Mouse (Mus musculus) lung, postnatal 14 days (tissue): ENCODE results near the gene Duoxa1.

Experiments
- DNase-seq: peaks from one replicate; pipeline ENCODE4 v3.0.0; 2021

Duoxa1 gene

DNA sequence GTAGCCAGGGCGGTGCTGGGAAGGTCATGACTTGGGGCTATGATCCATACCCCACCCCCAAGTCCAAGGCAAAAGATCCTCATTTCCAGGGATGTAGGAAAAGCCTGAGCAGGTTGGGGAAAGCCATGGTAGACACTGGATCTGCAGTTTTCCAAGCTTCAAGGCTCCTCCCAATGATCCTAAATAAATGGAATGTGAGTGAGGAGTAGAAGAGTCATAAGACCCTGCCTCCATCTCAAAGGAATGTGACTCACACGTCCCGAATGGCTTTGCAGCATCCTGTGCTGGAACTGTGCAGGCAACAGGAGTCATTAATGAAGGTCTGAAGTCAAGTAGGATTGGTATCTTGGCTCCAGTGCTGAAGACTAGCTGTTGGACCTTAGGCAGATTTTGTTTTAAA lies 14.5 kb upstream of the Duoxa1 start:
- DNase-seq = no peak

DNA sequence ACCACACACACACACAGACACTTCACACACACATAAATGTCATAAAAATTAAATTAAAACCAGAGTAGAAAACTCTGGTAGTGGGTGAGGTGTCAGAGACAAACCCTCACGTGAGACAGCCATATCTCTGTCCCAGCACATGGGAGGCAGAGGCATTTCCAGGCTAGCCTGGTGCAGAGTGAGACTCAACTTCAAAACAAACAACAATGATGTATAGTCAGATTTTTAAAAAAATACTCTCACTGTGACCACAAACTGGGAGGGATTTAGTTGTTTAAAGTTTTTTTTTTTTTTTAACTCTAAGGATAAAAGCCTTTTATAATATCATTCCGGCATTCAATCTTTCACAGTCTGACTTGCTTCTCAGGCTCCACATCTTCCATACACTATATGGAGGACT lies 11.8 kb upstream of the Duoxa1 start:
- no peak for DNase-seq

DNA sequence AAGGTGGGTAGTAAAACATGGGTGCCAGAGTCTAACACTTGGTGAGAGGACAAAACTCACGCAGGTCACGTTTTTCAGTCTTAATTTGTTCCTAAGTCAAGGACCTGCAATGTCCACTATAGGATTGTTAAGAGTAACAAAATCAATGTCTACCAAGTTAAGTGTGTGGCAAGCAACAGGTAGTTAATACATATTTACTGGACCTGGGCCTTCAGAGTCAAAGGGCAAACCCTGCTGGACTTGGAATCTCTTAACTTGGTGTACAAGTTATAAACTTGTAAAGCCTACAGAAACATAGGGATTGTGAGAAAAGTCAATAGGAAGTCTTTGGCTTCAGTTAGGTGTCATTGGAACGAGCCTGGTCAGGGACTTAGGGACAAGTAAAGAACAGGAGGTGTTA lies 11.1 kb upstream of the Duoxa1 start:
- DNase-seq = no peak

DNA sequence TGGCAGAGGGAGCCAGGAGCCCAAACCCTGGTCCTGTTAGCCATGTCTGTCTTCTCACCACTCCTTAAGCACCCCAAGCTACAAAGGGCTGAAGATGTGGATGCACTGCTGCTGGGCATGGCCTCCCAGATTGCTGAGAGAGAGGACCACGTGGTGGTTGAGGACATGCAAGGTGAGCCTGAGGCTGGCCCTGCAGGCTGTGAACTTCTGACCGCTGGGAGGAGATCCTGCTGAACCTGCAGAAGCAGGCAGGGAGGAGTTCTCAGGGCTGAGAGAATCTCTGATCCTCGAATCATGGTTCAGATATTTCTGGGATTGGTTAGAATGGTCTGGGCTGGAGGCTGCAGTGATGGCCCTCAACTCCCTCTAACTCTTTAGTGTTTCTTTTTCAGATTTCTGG lies 10.4 kb upstream of the Duoxa1 start:
- no peak for DNase-seq

- DNase-seq = no peak
Observed at GRCm38 (mm10) chr2:122317384-122317783, 3.9 kb upstream of the Duoxa1 start.

- no peak for DNase-seq
Observed at GRCm38 (mm10) chr2:122315372-122315771, 1.8 kb upstream of the Duoxa1 start, which contains the start of gene Duox1. Duox1 (plus strand) TSS chr2:122315672.

- peak; percentile 74 for DNase-seq
Observed at GRCm38 (mm10) chr2:122312722-122313417, 660 bp downstream of the Duoxa1 start.

GRCm38 (mm10) chr2:122311561-122311960 lies 2.0 kb downstream of the Duoxa1 start:
- DNase-seq = no peak

DNA sequence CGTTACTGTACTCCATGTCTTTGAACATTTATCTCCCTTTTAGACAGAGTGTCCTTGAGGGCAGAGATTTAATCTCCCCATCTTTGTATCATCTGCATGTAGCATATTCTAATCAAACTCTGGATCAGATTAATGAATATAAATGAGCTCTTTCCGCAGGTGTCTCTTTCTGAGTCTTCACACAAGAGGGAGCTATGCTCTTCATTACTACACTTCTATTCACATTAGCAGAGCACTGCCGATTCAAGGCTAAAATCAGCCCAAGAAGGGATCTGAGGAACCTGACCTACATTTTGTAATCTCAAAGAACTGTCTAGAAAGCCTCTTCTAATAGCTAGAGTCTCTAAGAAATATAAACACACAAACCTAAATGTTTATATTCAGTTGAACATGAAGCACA lies 3.9 kb downstream of the Duoxa1 start:
- no peak for DNase-seq

DNA sequence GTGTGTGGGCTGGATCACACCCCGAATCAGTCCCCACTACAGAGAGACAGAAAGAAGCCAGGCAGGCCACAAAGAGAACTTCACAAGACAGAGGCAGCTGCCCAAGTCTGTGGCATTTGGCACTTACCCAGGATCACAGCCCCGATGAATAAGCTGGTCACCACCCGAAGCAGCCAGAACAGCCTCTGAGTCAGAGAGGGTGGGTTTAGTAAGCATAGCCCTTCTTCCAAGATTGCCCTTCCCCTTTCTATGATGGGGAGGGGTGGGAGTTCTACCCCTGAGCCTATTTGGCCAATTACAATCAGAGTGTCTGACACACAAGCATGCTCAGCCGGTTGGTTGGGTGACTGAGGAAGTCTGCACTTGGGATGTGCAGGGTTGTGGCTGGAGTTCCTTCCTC lies 7.3 kb downstream of the Duoxa1 start:
- no peak for DNase-seq

GRCm38 (mm10) chr2:122305097-122305892 lies 8.2 kb downstream of the Duoxa1 start:
- DNase-seq = no peak

GRCm38 (mm10) chr2:122304544-122304943 lies 9.0 kb downstream of the Duoxa1 start:
- DNase-seq = no peak

GRCm38 (mm10) chr2:122302574-122303241 lies 10.8 kb downstream of the Duoxa1 start:
- DNase-seq = peak; percentile 74

GRCm38 (mm10) chr2:122301921-122302573 lies 11.5 kb downstream of the Duoxa1 start:
- no peak for DNase-seq

GRCm38 (mm10) chr2:122301081-122301920 lies 12.2 kb downstream of the Duoxa1 start:
- DNase-seq = peak; percentile 6

GRCm38 (mm10) chr2:122300656-122301020 lies 12.9 kb downstream of the Duoxa1 start:
- no peak for DNase-seq

DNA sequence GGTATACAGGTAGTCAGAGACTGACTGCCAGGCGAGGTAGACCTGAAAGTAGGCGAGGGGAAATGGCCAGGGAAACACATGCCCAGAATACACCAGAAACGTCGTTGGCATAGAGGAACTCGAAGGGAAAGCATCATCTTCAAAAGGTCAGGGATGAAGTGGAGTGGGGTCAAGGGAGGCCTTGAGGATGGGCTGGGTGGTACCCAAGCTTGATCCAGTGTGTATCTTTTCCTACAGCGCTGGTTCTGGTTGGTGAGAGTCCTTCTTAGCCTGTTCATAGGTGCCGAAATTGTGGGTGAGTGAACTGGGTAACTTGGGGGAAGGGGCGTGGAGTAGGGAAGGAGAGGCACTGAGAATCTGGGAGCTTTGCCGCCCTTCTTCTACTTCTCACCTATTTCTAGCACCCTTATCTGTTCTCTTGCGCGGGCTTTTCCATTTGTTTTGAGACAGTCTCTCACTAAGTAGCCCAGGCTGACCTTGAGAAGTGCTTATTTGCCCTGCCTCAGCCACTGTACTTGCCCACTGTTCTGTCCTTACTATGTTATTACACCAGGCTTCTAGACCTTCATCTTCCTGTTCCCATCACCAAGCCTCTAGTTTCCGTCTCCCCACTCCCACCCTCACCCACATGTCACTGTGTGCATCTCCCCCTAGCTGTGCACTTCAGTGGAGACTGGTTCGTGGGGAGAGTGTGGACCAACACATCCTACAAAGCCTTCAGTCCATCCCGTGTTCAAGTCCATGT lies 13.4 kb downstream of the Duoxa1 start:
- DNase-seq = no peak

- DNase-seq = peak; percentile 14
Observed at GRCm38 (mm10) chr2:122298596-122299490, 14.7 kb downstream of the Duoxa1 start, which contains the start of gene Duoxa2. Duoxa2 (plus strand) TSS chr2:122298900.

DNA sequence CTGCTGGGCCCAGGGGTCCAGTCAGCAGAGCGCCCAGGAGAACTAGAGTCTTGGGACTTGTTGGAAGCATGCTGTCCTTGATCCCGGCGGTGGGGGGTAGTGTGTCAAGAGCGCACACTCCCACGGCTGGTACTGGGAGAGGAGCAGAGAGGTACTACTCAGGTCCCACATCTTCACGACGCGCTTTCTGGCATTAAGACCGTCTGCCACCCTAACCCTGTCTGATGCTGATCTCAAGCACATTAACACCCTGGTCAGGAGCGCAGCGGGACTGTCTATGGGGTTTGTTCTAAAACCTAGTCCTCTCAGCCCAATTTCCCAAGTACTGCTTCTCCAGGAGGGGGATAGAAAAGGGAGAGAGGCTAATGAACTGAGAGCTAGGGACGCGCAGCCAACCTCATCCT lies 15.4 kb downstream of the Duoxa1 start, which contains the start of gene Duox2:
Duox2 (minus strand) TSS at position 354 of the 404 bp plus-strand sequence.
- no peak for DNase-seq
